Mouse (Mus musculus) heart, adult 2 months (tissue): ENCODE measurements around the gene 2410015M20Rik.

Experiments used
- CTCF ChIP-seq: fragments of 200-600 bp; IDR thresholded peaks from 2 replicates; pipeline ENCODE4 v1.8.1; 2022; ENCODE audit warnings: antibody characterized with exemption, mild to moderate bottlenecking, moderate library complexity
- POLR2A ChIP-seq: fragments of 200-500 bp; IDR thresholded peaks from 2 replicates; pipeline ENCODE4 v1.6.1; 2011; ENCODE audit warnings: mild to moderate bottlenecking, low read depth, low read length, control low read depth; ENCODE audit not compliant: insufficient read depth

- TF ChIP-seq CTCF (no peak), POLR2A (no peak)
These were observed 45.2 kb upstream of the 2410015M20Rik start for GRCm38 (mm10) chr17:56654771-56655170.
